Mouse (Mus musculus) C2C12 (cell line): ENCODE results near the gene Bcl11b. TPM values are rescaled to one million over a fixed set of nuclear protein-coding genes. Genes with fewer than 3 reads are reported as not detected.

ENCODE experiments used
- H3K27me3 ChIP-seq: one replicate; pipeline ENCODE4 v1.6.1; 2011; ENCODE audit not compliant: control insufficient read depth, insufficient read depth, insufficient read length
- H3K36me3 ChIP-seq: one replicate; pipeline ENCODE4 v1.6.1; 2011; ENCODE audit not compliant: control insufficient read depth, insufficient read depth
- H3K4me3 ChIP-seq: one replicate; pipeline ENCODE4 v1.5.1; 2011; ENCODE audit warnings: mild to moderate bottlenecking, control low read depth; ENCODE audit not compliant: poor library complexity, insufficient read depth, severe bottlenecking
- H3K79me2 ChIP-seq: one replicate; pipeline ENCODE4 v1.6.1; 2011; ENCODE audit not compliant: control insufficient read depth, insufficient read depth
- H3K79me3 ChIP-seq: one replicate; pipeline ENCODE4 v1.6.1; 2011; ENCODE audit warnings: low read depth, control low read depth
- H3ac ChIP-seq: one replicate; pipeline ENCODE3; 2011; ENCODE audit warnings: low read depth; ENCODE audit not compliant: control insufficient read depth, insufficient read length
- CEBPB ChIP-seq: IDR thresholded peaks from one replicate; pipeline ENCODE4 v1.6.1; 2011; ENCODE audit warnings: low read depth, mild to moderate bottlenecking, control low read depth, moderate library complexity
- CTCF ChIP-seq: IDR thresholded peaks from one replicate; pipeline ENCODE4 v1.5.1; 2011; ENCODE audit not compliant: control insufficient read depth, insufficient read depth, insufficient read length
- FOSL1 ChIP-seq: IDR thresholded peaks from one replicate; pipeline ENCODE4 v1.8.0; 2011; ENCODE audit warnings: mild to moderate bottlenecking, low read length; ENCODE audit not compliant: poor library complexity, insufficient read depth, severe bottlenecking
- MAX ChIP-seq: IDR thresholded peaks from one replicate; pipeline ENCODE4 v1.6.1; 2011; ENCODE audit warnings: mild to moderate bottlenecking, control low read depth
- MYOD1 ChIP-seq: IDR thresholded peaks from one replicate; pipeline ENCODE4 v1.6.1; 2011; ENCODE audit warnings: low read depth; ENCODE audit not compliant: control insufficient read depth, insufficient read length
- MYOG ChIP-seq: IDR thresholded peaks from one replicate; pipeline ENCODE4 v1.6.1; 2011; ENCODE audit not compliant: control insufficient read depth, insufficient read length; ENCODE audit errors: extremely low read depth
- USF1 ChIP-seq: IDR thresholded peaks from one replicate; pipeline ENCODE4 v1.6.1; 2011; ENCODE audit warnings: low read depth, mild to moderate bottlenecking, control low read depth, moderate library complexity
- polyA plus RNA-seq: library from polyadenylated mRNA; unstranded; fragments of >200 nt; fragmentation: generic; extraction: Trizol; gene quantifications from one replicate; pipeline ENCODE4 v1.2.1, GENCODE M21; 2012; ENCODE audit warnings: missing spikeins

Bcl11b gene
- polyA plus RNA-seq, 1 experiment = not detected

DNA sequence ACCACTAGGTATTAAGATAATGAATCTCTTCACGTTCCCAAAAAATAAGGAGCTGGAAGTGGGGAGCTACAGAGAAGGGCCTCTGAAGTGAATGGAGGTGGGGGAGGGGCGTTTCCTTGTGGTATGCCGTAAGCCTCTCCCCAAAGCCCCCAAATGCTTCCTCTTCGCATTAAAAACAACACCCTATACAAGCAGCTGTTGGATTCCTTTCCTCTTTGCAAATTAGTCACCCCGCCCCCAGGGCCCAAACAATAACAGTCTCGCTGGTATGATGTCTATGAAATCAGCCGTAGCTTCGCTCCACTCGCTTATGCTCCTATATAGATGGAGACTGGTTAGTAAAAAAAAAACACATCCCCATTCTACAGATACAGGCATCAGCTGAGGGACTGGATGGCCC, 25.9 kb downstream of the Bcl11b start:
- TF ChIP-seq MAX (no peak), USF1 (no peak), CEBPB (no peak), MYOD1 (no peak), FOSL1 (no peak), MYOG (no peak), CTCF (no peak)
- Histone ChIP-seq H3K36me3 (no peaks in the 10 kb centered on the region), H3ac (no peak overlapping the region), H3K79me2 (no peaks in the 10 kb centered on the region), H3K4me3 (no peak overlapping the region), H3K27me3 (peaks cover 9% of the 10 kb centered on the region), H3K79me3 (no peaks in the 10 kb centered on the region)

DNA sequence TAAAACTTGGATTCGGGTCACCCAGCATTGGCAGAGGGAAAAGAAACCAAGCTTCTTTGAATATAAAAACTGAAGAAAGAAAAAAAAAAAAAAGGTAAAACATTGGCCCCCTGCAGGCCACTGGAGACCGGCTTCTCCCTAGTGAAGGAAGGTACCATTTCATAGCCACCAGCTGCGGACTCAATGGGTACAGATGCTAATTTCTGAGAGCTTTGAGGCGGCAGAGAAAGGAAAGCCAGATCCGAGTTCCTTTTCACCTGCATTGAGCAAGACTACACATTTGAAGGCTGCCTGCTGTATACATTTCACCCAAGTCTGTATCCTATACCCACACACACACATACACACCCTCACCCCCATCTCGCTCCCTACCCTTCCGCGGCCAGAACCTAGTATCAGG, 26.3 kb downstream of the Bcl11b start:
- no peaks in the 10 kb centered on the region for H3K36me3 ChIP-seq
- H3K4me3 ChIP-seq = no peak overlapping the region
- no peak for TF ChIP-seq CEBPB
- TF ChIP-seq MYOG = no peak
- no peak for TF ChIP-seq CTCF
- TF ChIP-seq FOSL1 = no peak
- no peak for TF ChIP-seq USF1
- no peak for TF ChIP-seq MYOD1
- TF ChIP-seq MAX = no peak
- no peak overlapping the region for H3ac ChIP-seq
- peaks cover 9% of the 10 kb centered on the region for H3K27me3 ChIP-seq
- no peaks in the 10 kb centered on the region for H3K79me2 ChIP-seq
- H3K79me3 ChIP-seq = no peaks in the 10 kb centered on the region

DNA sequence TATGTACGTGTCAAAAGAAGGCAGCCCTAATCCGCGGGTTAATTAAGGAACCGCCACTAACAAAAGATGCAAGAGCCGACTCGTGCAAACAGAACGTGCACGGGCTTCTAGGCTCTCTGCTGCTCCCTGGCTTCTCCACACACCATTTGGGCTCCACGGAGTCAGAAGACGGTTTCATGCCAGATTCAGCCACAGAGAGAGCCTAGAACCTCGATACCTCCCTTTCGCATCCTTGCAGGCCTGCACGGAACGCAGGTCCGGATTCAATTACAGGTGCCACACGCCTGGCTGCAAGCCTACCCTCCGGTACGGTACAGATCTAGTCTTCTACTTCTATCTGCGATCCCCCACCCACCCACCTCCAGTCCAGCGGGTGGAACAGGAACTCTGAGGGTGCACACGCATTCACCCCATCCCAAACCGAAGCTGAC, 26.8 kb downstream of the Bcl11b start:
- Histone ChIP-seq H3K79me3 (no peaks in the 10 kb centered on the region), H3K36me3 (no peaks in the 10 kb centered on the region), H3K4me3 (no peak overlapping the region), H3ac (no peak overlapping the region), H3K79me2 (no peaks in the 10 kb centered on the region), H3K27me3 (peaks cover 9% of the 10 kb centered on the region)
- TF ChIP-seq CEBPB (no peak), MYOG (no peak), CTCF (no peak), FOSL1 (no peak), MAX (no peak), USF1 (no peak), MYOD1 (no peak)

DNA sequence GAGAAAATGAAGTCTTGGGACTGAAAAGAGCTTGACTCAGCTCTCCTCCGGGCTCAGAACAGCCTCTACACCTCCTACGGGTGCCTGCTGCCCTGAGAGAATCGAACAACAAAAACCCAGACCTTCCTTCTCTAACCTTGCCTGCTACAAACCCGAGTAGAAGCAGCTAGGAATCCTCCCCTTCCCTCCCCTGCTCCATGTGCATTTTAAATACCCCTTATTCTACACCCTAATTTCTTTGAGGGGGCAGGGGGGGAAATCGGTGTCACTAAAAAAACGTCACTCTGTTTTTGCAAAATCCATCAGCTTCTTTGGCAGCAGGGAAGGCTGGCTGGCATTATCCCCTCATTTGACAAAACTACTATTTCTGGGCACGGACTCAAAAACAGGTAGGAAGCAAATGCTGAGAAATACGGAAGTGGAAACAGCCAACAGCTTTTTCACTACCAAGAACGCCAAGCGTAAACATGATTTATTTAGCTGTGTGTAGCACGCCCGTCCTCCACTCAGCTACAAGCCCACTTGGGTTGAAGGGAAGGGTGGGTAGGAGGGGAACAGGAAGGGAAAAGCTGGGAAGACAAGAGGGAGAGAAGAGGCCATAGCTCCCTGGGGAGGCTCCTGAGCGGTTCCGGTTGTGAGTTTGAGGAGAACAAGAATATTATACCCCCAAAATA, 27.4 kb downstream of the Bcl11b start:
- H3K27me3 ChIP-seq = peaks cover 9% of the 10 kb centered on the region
- TF ChIP-seq MYOD1 (no peak), MYOG (no peak)
- no peak overlapping the region for H3K4me3 ChIP-seq
- H3K36me3 ChIP-seq = no peaks in the 10 kb centered on the region
- H3K79me3 ChIP-seq = no peaks in the 10 kb centered on the region
- no peaks in the 10 kb centered on the region for H3K79me2 ChIP-seq
- H3ac ChIP-seq = no peak overlapping the region

DNA sequence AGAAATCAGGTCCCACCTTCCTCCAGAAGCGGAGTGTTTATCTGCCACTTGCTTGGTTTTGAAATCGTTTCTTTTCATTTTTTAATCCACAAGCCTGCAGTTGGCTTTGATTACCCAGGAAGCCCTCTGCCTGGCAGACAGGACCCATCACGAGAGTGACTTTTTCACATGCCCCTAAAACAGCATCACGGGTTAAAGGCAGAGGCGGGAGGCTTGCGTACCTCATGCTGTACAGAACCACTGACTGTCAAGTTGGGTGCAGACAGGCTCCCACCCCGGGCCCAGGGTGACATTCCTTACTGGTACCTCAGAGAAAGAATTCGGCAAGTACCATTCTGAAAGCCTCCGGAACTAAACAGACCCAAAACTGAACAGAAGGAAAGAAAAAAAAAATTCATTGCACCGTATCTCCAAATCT, 27.9 kb downstream of the Bcl11b start:
- Histone ChIP-seq H3ac (no peak overlapping the region), H3K27me3 (peaks cover 7% of the 10 kb centered on the region), H3K4me3 (no peak overlapping the region), H3K36me3 (no peaks in the 10 kb centered on the region), H3K79me2 (no peaks in the 10 kb centered on the region), H3K79me3 (no peaks in the 10 kb centered on the region)
- TF ChIP-seq MAX = no peak
- TF ChIP-seq MYOG = no peak
- TF ChIP-seq FOSL1 = no peak
- no peak for TF ChIP-seq CTCF
- no peak for TF ChIP-seq MYOD1
- TF ChIP-seq USF1 = no peak
- no peak for TF ChIP-seq CEBPB

DNA sequence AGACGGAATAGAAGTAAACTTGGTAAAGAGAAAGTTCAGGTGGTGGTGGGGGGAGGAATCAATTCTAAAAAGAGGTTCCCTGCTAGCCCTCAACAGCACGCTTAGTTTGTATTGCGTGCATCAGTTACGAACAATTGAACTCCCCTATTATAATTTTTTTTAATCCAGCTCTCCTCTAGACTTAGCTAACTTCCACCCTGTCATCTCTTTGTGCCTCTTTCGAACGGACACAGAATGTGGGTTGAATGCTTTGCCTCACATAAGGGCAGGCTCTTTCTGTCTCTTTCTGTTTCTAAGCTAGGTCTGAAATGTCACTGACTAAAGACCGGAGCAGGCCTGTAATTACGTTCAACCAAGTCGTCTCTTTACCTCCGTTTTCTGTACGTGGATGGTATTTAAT, 28.9 kb downstream of the Bcl11b start:
- H3K79me3 ChIP-seq = no peaks in the 10 kb centered on the region
- H3K4me3 ChIP-seq = no peak overlapping the region
- no peaks in the 10 kb centered on the region for H3K79me2 ChIP-seq
- TF ChIP-seq FOSL1 = no peak
- H3K27me3 ChIP-seq = no peaks in the 10 kb centered on the region
- H3ac ChIP-seq = no peak overlapping the region
- H3K36me3 ChIP-seq = no peaks in the 10 kb centered on the region
